10 mouse cellular contexts compared by ENCODE assay signal in the genomic region with DNA sequence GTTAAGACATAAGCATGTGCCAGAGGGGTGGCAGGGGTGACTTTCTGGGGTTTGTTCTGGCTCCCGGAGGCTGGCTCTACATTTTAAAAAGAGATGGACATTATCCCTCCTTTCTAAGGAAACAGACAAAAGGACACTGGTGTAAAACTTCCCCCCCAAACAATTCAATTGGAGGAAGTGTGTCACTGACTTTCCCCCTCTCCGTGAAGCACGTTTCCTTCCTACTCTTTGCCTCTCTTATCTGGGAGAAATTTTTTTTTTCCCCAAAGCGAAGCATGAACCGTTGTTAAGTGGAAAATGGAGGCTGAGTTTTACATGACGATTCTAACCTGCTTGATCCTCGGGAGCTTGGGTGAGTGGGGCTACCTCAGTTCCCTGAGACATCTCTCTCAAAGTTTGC. TPM values are rescaled to one million over a fixed set of nuclear protein-coding genes. Genes with fewer than 3 reads are reported as not detected.
DNase-seq lines count a peak whose midpoint lies in the region; ATAC-seq and TF ChIP-seq lines count a peak whose summit lies in the region.
"Had no signal": no experiment of that assay in that cellular context is flagged by ENCODE, and none has a peak within 500 bp of the region (broad histone marks: within the 10 kb centered on the region; RNA-seq: fewer than 3 reads in every experiment).

A gene (plus strand): TSS at position 244 of the 400 bp plus-strand sequence.

- H3K27me3 ChIP-seq in lung, embryonic 14.5 days (ENCODE audit: insufficient read depth, low read length) = no peaks in the 10 kb centered on the region
- H3K27me3 ChIP-seq in heart, embryonic 16.5 days (ENCODE audit: control insufficient read depth, insufficient read depth, low read length) = no peaks in the 10 kb centered on the region
- no peaks in the 10 kb centered on the region for H3K27me3 ChIP-seq in limb, embryonic 10.5 days (ENCODE audit: low read depth, poor library complexity, severe bottlenecking)
- no peaks in the 10 kb centered on the region for H3K27me3 ChIP-seq in neural tube, embryonic 15.5 days (replicated peaks)

- H3K9me3 ChIP-seq in lung, embryonic 14.5 days (ENCODE audit: low read depth, low read length) = no peaks in the 10 kb centered on the region
- no peaks in the 10 kb centered on the region for H3K9me3 ChIP-seq in heart, embryonic 16.5 days (replicated peaks; ENCODE audit: control insufficient read depth, low read length)
- no peaks in the 10 kb centered on the region for H3K9me3 ChIP-seq in limb, embryonic 10.5 days (replicated peaks)
- H3K9me3 ChIP-seq in neural tube, embryonic 15.5 days (replicated peaks) = no peaks in the 10 kb centered on the region

- peak; percentile 46 for DNase-seq in lung, embryonic 14.5 days
- no peak for DNase-seq in lung, adult 18-20 months
- DNase-seq in gastrocnemius, adult 2 months = no peak
- DNase-seq in limb, embryonic 10.5 days (ENCODE audit: low spot score) = no peak
- DNase-seq in adipocyte (ENCODE audit: low spot score) = no peak
- no peak for DNase-seq in natural killer cell, adult 2 months (ENCODE audit: low spot score in 2 of 2)

- H3K4me3 ChIP-seq in lung, embryonic 14.5 days (ENCODE audit: low read depth, low read length) = peak within 1 kb of the TSS; percentile 22
- H3K4me3 ChIP-seq in gastrocnemius, adult 2 months = peak within 1 kb of the TSS; percentile 43
- H3K4me3 ChIP-seq in heart, embryonic 16.5 days (ENCODE audit: low read length) = peak within 1 kb of the TSS; percentile 42
- peak within 1 kb of the TSS; percentile 17; the same call in 1 of the 2 replicates for H3K4me3 ChIP-seq in limb, embryonic 10.5 days
- no peak within 1 kb of the TSS for H3K4me3 ChIP-seq in neural tube, embryonic 15.5 days (replicated peaks)

- WGBS in lung, embryonic 14.5 days = 44% methylated on average over 7 of the region's 7 CpGs
- 34% methylated on average over 7 of the region's 7 CpGs for WGBS in heart, embryonic 16.5 days
- WGBS in limb, embryonic 10.5 days = 79% methylated on average over 7 of the region's 7 CpGs
- 74% methylated on average over 7 of the region's 7 CpGs for WGBS in neural tube, embryonic 15.5 days

- H3K36me3 ChIP-seq in lung, embryonic 14.5 days (ENCODE audit: insufficient read depth) = no peaks in the 10 kb centered on the region
- H3K36me3 ChIP-seq in heart, embryonic 16.5 days (ENCODE audit: control insufficient read depth, insufficient read depth) = no peaks in the 10 kb centered on the region
- H3K36me3 ChIP-seq in limb, embryonic 10.5 days = no peaks in the 10 kb centered on the region
- no peaks in the 10 kb centered on the region for H3K36me3 ChIP-seq in neural tube, embryonic 15.5 days

- intact Hi-C loops in gastrocnemius, adult 2 months (cut with DNase I) = no loop called here

- H3K4me2 ChIP-seq in lung, embryonic 14.5 days = peak within 1 kb of the TSS; percentile 37
- H3K4me2 ChIP-seq in heart, embryonic 16.5 days (ENCODE audit: low read depth, low read length) = peak within 1 kb of the TSS; percentile 42; the same call in 1 of the 2 replicates
- H3K4me2 ChIP-seq in neural tube, embryonic 15.5 days = no peak within 1 kb of the TSS

- no peaks in the 10 kb centered on the region for H3K4me1 ChIP-seq in lung, embryonic 14.5 days (ENCODE audit: insufficient read depth)
- H3K4me1 ChIP-seq in heart, embryonic 16.5 days (ENCODE audit: control insufficient read depth, insufficient read depth, low read length) = no peaks in the 10 kb centered on the region
- H3K4me1 ChIP-seq in limb, embryonic 10.5 days = no peaks in the 10 kb centered on the region
- no peaks in the 10 kb centered on the region for H3K4me1 ChIP-seq in neural tube, embryonic 15.5 days

- H3K9ac ChIP-seq in lung, embryonic 14.5 days = peak within 1 kb of the TSS; percentile 29; the same call in 1 of the 2 replicates
- peak within 1 kb of the TSS; percentile 36; the same call in 1 of the 2 replicates for H3K9ac ChIP-seq in heart, embryonic 16.5 days (ENCODE audit: low read length)
- no peak within 1 kb of the TSS for H3K9ac ChIP-seq in neural tube, embryonic 15.5 days (replicated peaks)

- ATAC-seq in lung, embryonic 14.5 days (ENCODE audit: insufficient read depth) = no peak
- no peak for ATAC-seq in heart, embryonic 16.5 days (replicated peaks; ENCODE audit: extremely low read depth, insufficient read depth, low FRiP score)
- ATAC-seq in neural tube, embryonic 15.5 days (ENCODE audit: low FRiP score) = no peak

- H3K27ac ChIP-seq in lung, embryonic 14.5 days (ENCODE audit: low read depth) = peak within 1 kb of the TSS; percentile 36; the same call in 1 of the 2 replicates
- H3K27ac ChIP-seq in gastrocnemius, adult 2 months = peak within 1 kb of the TSS; percentile 49
- peak within 1 kb of the TSS; percentile 75 for H3K27ac ChIP-seq in heart, embryonic 16.5 days (ENCODE audit: low read length)
- no peak within 1 kb of the TSS for H3K27ac ChIP-seq in limb, embryonic 10.5 days
- no peak within 1 kb of the TSS for H3K27ac ChIP-seq in neural tube, embryonic 15.5 days (replicated peaks)
- H3K27ac ChIP-seq: macrophage had no signal

- TF ChIP-seq CTCF in lung, embryonic 14.5 days (IDR thresholded peaks at IDR 0.05; ENCODE audit: low read depth) = no peak
- TF ChIP-seq CTCF in gastrocnemius, adult 2 months (IDR thresholded peaks at IDR 0.05) = no peak

RNA-seq across cellular contexts. Expression of the gene that starts here (rescaled TPM):
- polyA plus RNA-seq in lung, embryonic 14.5 days (2014; fragmentation: Nextera tagmentation; extraction: Ambion mirVana) = 12.5 and 14.2 TPM in 2 replicates
- total RNA-seq in gastrocnemius, adult 2 months (2021) = 10 to 100 TPM; 22.3 to 32.2 TPM
- 5.4 and 8.2 TPM in 2 replicates for polyA plus RNA-seq in heart, embryonic 16.5 days (2015; fragmentation: Nextera tagmentation; extraction: Ambion mirVana)
- polyA plus RNA-seq in limb, embryonic 10.5 days (2016; fragmentation: Nextera tagmentation; extraction: Ambion mirVana) = 2.0 and 2.2 TPM in 2 replicates
- 3.1 and 3.5 TPM in 2 replicates for polyA plus RNA-seq in neural tube, embryonic 15.5 days (2015; fragmentation: Nextera tagmentation; extraction: Ambion mirVana)
- total RNA-seq: MEL had no signal
- polyA plus RNA-seq: macrophage had no signal

Comparison
In these comparisons a context has a peak if more than half of its experiments do, and no peak if none do; other contexts are left out.
1. H3K27ac ChIP-seq: peak in lung, embryonic 14.5 days (single experiment), gastrocnemius, adult 2 months (single experiment) and heart, embryonic 16.5 days (single experiment); none in limb, embryonic 10.5 days (single experiment) and neural tube, embryonic 15.5 days (single experiment).